Mouse (Mus musculus): ENCODE data around the gene Dmrt1.

Dmrt1 gene

DNA sequence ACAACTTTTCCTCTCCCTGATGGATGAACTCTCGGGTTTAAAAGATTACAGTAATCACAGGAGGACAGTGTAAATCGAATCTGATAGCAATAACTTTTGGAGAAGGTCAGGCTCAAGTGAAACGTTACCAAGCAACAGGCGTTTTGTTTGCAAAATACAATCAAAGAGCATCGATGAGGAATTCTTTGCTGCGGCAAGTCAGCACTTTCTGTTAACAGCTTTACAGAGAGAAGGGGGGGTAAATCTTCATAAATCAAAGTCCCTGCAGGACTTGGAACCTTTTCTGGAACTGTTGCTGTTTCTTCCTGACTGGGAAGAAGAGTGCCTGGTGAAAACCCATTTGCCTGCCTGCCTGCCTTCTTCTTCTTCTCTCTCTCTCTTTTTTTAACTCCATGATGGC lies 110.5 kb downstream of the Dmrt1 start:
- ATAC-seq (ENCODE audit: insufficient number of reproducible peaks, low FRiP score, low TSS enrichment): no peak

DNA sequence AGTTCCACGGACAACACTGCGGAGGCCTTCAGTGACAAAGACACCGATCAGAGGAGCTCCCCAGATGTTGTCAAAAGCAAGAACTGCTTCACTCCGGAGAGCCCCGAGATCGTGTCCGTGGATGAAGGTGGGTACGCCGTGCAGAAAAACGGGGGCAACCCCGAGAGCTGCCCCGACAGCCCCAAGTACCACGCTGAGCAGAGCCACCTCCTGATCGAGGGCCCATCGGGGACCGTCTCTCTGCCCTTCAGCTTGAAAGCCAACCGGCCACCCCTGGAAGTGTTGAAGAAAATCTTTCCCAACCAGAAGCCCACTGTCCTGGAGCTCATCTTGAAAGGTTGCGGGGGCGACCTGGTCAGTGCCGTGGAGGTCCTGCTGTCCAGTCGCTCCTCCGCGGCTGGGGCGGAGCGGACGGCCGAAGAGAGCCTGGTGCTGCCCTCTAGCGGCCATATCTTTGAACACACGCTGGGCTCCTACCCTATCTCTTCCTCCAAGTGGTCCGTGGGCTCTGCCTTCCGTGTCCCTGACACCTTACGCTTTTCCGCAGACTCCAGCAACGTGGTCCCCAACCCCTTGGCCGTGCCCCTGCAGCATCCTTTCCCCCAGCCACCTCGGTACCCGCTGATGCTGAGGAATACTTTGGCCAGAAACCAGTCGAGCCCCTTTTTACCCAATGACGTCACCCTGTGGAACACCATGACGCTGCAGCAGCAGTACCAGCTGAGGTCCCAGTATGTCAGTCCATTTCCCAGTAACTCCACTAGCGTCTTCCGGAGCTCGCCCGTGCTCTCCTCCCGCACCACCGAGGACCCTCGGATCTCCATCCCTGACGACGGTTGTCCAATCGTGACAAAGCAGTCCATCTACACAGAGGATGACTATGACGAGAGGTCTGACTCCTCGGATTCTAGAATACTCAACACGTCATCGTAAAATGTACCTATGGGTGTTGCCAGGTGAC lies 117.2 kb downstream of the Dmrt1 start:
- peak; percentile 56; the same call in 1 of the 2 replicates for ATAC-seq (ENCODE audit: insufficient number of reproducible peaks, low FRiP score, low TSS enrichment)

DNA sequence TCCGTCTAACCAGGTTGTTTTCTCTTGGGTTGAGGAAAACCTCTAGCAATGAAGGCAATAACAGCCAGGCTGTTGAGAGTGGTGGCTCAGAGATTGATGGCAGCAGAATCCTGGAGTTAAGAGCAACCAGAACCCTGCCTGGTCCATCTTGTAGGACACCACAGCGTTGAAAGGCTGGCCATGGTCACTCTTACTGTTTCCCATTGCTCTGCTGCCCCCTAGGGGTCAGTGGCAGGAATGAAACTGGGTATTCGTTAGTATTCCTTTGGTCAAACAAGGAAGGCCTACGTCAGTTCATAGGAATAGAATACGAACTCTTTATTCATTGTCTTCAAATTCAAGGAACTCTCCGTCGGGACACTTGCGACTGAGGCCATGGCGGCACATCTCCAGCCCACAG lies 123.1 kb downstream of the Dmrt1 start:
- peak; percentile 71 for ATAC-seq (ENCODE audit: insufficient number of reproducible peaks, low FRiP score, low TSS enrichment)

DNA sequence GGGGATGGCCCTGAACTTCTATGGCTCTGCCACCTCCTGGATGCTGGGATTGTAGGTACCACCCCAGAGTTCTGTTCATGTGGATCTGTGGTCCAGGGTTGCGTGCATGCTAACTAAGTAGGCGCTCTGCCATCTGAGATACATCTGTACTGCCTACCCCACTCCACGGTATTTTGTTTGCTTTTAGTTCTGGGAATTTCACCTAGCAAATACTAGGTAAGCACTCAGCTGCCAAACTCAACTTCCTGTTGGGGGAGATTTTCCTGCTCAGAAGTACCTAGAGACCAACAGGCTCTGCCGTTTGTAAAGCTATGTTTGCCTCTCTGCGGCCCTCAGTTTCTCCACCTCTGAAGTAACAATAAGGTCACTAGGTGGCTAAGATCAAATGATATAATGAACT lies 129.7 kb downstream of the Dmrt1 start:
- ATAC-seq (ENCODE audit: insufficient number of reproducible peaks, low FRiP score, low TSS enrichment): no peak

DNA sequence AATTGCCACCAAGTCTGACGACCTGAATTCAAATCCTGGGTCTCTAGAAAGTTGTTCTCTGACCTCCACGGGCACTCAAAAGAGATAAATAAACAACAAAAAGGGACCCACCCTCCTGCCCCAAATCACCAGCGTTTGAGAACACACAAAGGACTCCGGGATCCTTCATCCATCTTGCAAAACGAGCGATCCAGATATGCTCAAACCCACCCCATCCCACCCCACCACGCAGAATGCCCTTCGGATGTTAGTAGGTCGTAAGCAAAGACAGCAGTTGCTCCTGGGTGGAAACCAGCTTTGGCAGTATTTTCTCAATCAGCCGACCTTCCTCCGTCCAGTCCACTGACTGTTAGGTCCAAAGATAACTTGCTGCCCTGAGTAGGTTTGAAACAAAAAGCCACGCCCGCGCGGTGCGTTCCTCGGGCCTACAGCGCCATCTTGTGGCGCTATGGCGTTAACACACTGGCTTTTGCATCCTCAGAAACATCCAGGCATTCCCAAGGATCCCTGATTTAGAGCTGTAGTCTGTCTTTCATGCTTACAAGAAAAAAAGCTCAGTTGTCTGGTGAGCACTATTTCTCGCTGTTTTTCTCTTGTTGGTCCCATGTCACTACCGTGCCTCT lies 130.3 kb downstream of the Dmrt1 start:
- peak; percentile 40; the same call in 1 of the 2 replicates for ATAC-seq (ENCODE audit: insufficient number of reproducible peaks, low FRiP score, low TSS enrichment)

DNA sequence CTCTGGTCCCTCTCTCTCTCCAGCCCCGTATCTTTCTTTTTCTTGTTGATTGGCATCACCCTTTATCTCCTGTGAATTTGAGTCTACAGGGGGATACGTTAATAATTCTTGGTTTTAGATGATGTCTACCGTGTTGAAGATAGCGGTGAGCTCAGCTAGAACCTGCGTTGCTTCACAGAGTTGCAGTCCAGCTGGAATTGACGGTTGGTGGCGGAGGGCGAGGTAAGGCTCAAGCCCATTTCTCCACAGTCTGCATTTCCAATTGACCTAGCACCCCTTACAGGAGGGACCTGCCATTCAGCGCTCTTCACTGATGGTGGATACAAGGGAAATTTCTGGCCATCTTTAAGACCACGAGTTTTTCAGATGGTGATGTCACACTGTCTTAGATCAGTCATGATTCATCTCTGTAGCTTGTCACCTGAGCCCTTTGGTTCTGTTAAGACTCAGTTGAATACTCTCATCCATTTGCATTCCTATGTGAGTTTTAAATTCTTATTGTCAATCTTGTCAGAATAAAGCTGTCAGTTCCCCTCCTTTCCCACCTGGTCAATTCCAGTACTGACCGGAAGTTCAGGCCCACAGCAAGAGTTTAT lies 133.4 kb downstream of the Dmrt1 start:
- ATAC-seq (ENCODE audit: insufficient number of reproducible peaks, low FRiP score, low TSS enrichment): no peak

DNA sequence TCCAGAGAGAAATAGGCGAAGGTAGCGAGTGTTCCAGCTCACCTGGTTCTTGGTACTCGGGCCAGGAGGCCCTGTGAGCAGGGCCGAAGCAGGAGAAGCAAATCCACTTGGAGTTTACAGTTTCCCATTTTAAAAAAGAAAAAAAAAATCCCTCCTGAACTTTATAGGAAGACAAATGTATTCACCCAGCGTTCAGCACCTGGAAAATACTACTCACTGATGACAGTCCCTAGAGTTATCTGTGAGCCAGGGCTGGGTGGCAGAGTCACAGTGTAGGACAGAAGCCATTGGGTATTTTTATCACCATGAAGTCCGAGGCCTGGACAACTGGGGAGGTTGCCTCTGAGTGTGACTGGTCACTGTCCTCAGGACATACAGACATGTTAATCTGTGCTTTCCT lies 136.4 kb downstream of the Dmrt1 start:
- ATAC-seq (ENCODE audit: insufficient number of reproducible peaks, low FRiP score, low TSS enrichment): no peak

DNA sequence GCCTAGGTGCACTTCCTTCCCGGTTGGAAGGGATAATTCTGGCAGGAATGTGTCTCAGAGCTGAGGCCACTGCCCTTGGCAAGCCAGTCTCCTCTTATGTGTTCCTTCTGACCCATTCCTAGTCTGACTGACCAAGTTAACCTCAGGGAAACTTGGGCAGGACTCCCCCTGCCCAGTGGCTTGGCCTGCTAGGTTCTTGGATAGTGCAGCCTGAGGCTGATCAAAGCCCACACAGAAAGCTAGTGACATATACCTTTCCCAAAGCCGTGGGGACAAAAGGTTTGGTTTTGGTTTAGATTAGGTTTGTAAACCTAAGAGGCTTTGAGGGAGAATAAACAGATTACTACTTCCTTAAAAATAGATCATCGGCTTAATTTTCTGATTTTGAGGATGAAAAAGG lies 141.7 kb downstream of the Dmrt1 start:
- no peak for ATAC-seq (ENCODE audit: insufficient number of reproducible peaks, low FRiP score, low TSS enrichment)

DNA sequence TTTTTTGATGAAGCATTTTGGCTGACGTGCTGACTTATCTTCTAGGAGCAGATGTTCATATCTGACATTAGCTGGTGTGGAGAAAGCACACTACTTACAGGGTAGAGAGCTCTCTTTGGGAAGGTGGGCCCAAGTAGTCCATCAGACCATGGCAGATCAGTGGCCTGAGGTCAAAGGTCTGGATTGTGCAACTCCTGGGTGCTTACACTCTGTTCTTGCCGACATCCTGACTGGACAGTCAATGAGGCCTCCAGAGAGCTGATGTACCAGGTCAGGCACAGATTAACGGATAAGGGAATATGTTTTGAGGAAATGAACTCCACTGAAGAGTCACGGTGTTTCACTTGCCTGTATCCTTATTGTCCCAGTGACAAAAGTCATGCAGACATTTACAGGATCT lies 143.3 kb downstream of the Dmrt1 start:
- no peak for ATAC-seq (ENCODE audit: insufficient number of reproducible peaks, low FRiP score, low TSS enrichment)

DNA sequence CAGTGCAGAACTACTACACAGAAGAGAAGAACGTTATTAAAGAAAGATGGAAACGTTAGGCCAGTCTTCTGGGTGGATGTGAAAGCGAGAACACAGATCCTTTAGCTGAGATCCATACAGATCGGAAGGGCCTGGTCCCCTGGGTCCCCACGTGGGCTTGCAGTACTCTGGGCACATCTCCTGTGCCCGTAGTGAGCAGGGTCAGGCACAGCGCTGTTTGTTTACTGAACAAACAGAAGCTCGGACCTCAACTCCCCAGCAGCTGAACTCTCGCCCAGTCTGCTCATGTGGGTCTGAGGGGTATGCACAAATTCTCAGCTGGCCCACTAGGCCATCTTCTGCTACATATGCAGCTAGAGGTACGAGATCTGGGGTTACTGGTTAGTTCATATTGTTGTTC lies 145.1 kb downstream of the Dmrt1 start:
- ATAC-seq (ENCODE audit: insufficient number of reproducible peaks, low FRiP score, low TSS enrichment): no peak

DNA sequence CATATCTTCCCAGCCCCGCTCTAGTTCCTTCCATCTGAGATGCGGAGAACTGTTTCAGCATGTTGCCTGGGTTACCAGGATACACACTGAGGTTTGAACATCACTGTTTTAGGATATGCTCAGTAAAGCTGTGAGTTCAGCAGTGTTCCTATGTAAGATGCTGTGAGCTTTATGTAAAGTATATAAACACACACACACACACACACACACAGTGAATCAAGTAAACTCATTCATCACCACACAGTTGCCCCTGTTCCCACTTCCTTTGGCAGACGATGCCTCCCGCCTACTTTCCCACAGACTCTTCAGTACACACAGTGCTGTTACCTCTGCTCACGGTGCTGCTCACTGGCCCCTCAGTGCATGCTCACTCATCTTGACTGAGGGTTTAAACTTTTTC lies 147.1 kb downstream of the Dmrt1 start:
- ATAC-seq (ENCODE audit: insufficient number of reproducible peaks, low FRiP score, low TSS enrichment): no peak

Data from cerebellum, adult (tissue).